ENCODE assay signal across 8 mouse cellular contexts in the genomic region with DNA sequence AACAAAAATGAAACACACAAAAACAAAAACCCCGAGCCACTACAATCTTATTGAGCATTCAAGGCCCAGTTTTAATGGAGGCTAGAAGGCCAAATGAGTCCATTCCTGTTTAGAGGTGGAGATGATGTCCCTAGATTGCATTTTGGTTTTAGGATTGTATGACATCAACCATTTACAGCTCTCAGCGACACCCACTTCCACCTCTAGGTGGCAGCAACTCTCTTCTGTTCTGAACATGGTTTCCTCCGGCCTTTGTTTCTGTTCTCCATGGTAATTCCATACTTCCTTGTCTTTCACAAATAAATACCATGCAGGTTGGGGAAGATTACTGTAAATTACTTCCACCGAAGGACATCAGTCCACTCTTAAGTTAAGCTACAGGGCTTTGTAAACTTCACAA.
DNase-seq lines count a peak whose midpoint lies in the region; ATAC-seq lines count a peak whose summit lies in the region.

No protein-coding gene starts in this region.

- H3K4me2 ChIP-seq in limb, embryonic 11.5 days (ENCODE audit: low read depth, severe bottlenecking), result no peak overlapping the region

- peaks cover 3% of the 10 kb centered on the region; the same call in 1 of the 2 replicates for H3K4me1 ChIP-seq in limb, embryonic 11.5 days (ENCODE audit: control insufficient read depth, insufficient read depth, low read length)

- no peak overlapping the region for H3K27ac ChIP-seq in limb, embryonic 11.5 days (replicated peaks; ENCODE audit: low read depth, low read length)

- no peak overlapping the region for H3K4me3 ChIP-seq in limb, embryonic 11.5 days (ENCODE audit: low read depth, low read length)

- WGBS in limb, embryonic 11.5 days, result 8% methylated on average over 4 of the region's 4 CpGs

- DNase-seq in B cell, adult 2 months, result peak; percentile 47 to 50
- peak; percentile 79 for DNase-seq in adipocyte (ENCODE audit: low spot score)
- DNase-seq in gastrocnemius, adult 8-10 months (ENCODE audit: low spot score in 2 of 2), result peak; percentile 29 to 42
- DNase-seq in kidney, adult 9 months, result peak; percentile 75
- DNase-seq in limb, embryonic 11.5 days (ENCODE audit: low spot score), result peak; percentile 89
- DNase-seq in neural tube, embryonic 10.5 days (ENCODE audit: extremely low spot score, low spot score), result peak; percentile 71
- DNase-seq in thymus, postnatal 36 days, result peak; percentile 32 to 45

- no peaks in the 10 kb centered on the region for H3K36me3 ChIP-seq in limb, embryonic 11.5 days (ENCODE audit: control insufficient read depth, insufficient read depth, low read length)

- ATAC-seq in common myeloid progenitor, adult 5-6 weeks (replicated peaks; ENCODE audit: low read depth, poor library complexity, severe bottlenecking), result peak; percentile 77
- no peak; the same call in 1 of the 2 replicates for ATAC-seq in limb, embryonic 11.5 days (ENCODE audit: insufficient number of reproducible peaks, low FRiP score, low TSS enrichment, low read depth)

- H3K9me3 ChIP-seq in limb, embryonic 11.5 days (ENCODE audit: control insufficient read depth, low read length), result no peaks in the 10 kb centered on the region

- no peaks in the 10 kb centered on the region for H3K27me3 ChIP-seq in limb, embryonic 11.5 days (ENCODE audit: control insufficient read depth, insufficient read depth, low read length)

- no peak overlapping the region for H3K9ac ChIP-seq in limb, embryonic 11.5 days (ENCODE audit: low read length)

Comparison
In these comparisons a context has a peak if more than half of its experiments do, and no peak if none do; other contexts are left out.
1. DNase-seq: peak in every context shown above with its lines; median percentile 89 in limb, embryonic 11.5 days; 79 in adipocyte; 75 in kidney, adult 9 months; 71 in neural tube, embryonic 10.5 days; 48 in B cell, adult 2 months; 38 in thymus, postnatal 36 days; 36 in gastrocnemius, adult 8-10 months.